Mouse (Mus musculus) forebrain, postnatal 0 days (tissue): ENCODE data around the gene Tmem176a. TPM values are rescaled to one million over a fixed set of nuclear protein-coding genes. Genes with fewer than 3 reads are reported as not detected.

Source experiments
- ATAC-seq: fragments of 200-750 bp; cut with Nextera tagmentation; 2 replicates; pipeline ENCODE4 v1.8.0; 2017; ENCODE audit warnings: mild to moderate bottlenecking, moderate library complexity
- DNase-seq: peaks from one replicate; pipeline ENCODE4 v3.0.0-alpha.2; 2015
- H3K27ac ChIP-seq: fragments of 300-500 bp; sonication (generic); 2 replicates; pipeline ENCODE4 v1.5.1; 2014; ENCODE audit warnings: low read depth, mild to moderate bottlenecking, antibody characterized with exemption, low read length, moderate library complexity, mixed read lengths
- H3K27me3 ChIP-seq: fragments of 300-500 bp; sonication (generic); 2 replicates; pipeline ENCODE4 v1.6.1; 2014; ENCODE audit warnings: mild to moderate bottlenecking, low read length, mixed read lengths; ENCODE audit not compliant: insufficient read depth
- H3K36me3 ChIP-seq: fragments of 300-500 bp; sonication (generic); 2 replicates; pipeline ENCODE4 v1.6.1; 2014; ENCODE audit warnings: mild to moderate bottlenecking, moderate library complexity; ENCODE audit not compliant: insufficient read depth
- H3K4me1 ChIP-seq: fragments of 300-500 bp; sonication (generic); 2 replicates; pipeline ENCODE4 v1.6.1; 2014; ENCODE audit warnings: antibody characterized with exemption; ENCODE audit not compliant: insufficient read depth
- H3K4me2 ChIP-seq: fragments of 300-500 bp; sonication (generic); 2 replicates; pipeline ENCODE4 v1.6.1; 2014; ENCODE audit warnings: low read depth, mild to moderate bottlenecking, moderate library complexity
- H3K4me3 ChIP-seq: fragments of 300-500 bp; sonication (generic); 2 replicates; pipeline ENCODE4 v1.5.1; 2014; ENCODE audit warnings: low read depth, low read length, mixed read lengths
- H3K9ac ChIP-seq: fragments of 300-500 bp; sonication (generic); 2 replicates; pipeline ENCODE4 v1.6.1; 2014; ENCODE audit warnings: mild to moderate bottlenecking
- H3K9me3 ChIP-seq: fragments of 300-500 bp; sonication (generic); 2 replicates; pipeline ENCODE4 v1.6.1; 2016; ENCODE audit warnings: low read length
- CTCF ChIP-seq: sonication (generic); IDR thresholded peaks from 2 replicates; pipeline ENCODE4 v1.5.1; 2016; ENCODE audit warnings: antibody characterized with exemption, control low read depth, low read depth
- WGBS: fragments of 180-500 bp; shearing (Covaris S2); extraction: QIAGEN DNeasy Blood & Tissue Kit; methylation state at CpG from one replicate; pipeline ENCODE4 v1.1.7; 2014; 5-methylcytosine and 5-hydroxymethylcytosine counted together
- polyA plus RNA-seq: library from polyadenylated mRNA; unstranded; fragments of >200 nt; fragmentation: Nextera tagmentation; extraction: Ambion mirVana; gene quantifications from 2 replicates; pipeline ENCODE4 v1.2.1, GENCODE M21; 2015
- total RNA-seq: library from RNA; depleted of rRNA; stranded (reverse); fragments of >200 nt; gene quantifications from 2 replicates; pipeline ENCODE4 v1.2.3, GENCODE M21; 2014

The Tmem176a gene
- total and polyA plus RNA-seq, 2 experiments from 2014 or later = 19.7 to 24.5 TPM

GRCm38 (mm10) chr6:48867158-48867557, 26.4 kb downstream of the Tmem176a start:
- WGBS = 41% methylated on average over 4 of the region's 4 CpGs
- no peak overlapping the region for H3K27ac ChIP-seq
- no peaks in the 10 kb centered on the region for H3K9me3 ChIP-seq
- H3K36me3 ChIP-seq = no peaks in the 10 kb centered on the region
- ATAC-seq (peak; percentile 14; the same call in 1 of the 2 replicates), DNase-seq (no peak)
- H3K4me1 ChIP-seq = no peaks in the 10 kb centered on the region
- no peak overlapping the region for H3K4me3 ChIP-seq
- no peak overlapping the region for H3K9ac ChIP-seq
- no peak for TF ChIP-seq CTCF
- no peak overlapping the region for H3K4me2 ChIP-seq
- H3K27me3 ChIP-seq = no peaks in the 10 kb centered on the region; the same call in 1 of the 2 replicates

GRCm38 (mm10) chr6:48869774-48870173, 29.1 kb downstream of the Tmem176a start:
- Histone ChIP-seq H3K36me3 (no peaks in the 10 kb centered on the region), H3K4me2 (no peak overlapping the region), H3K27me3 (no peaks in the 10 kb centered on the region), H3K27ac (no peak overlapping the region), H3K4me1 (no peaks in the 10 kb centered on the region), H3K9ac (no peak overlapping the region), H3K4me3 (no peak overlapping the region), H3K9me3 (no peaks in the 10 kb centered on the region)
- TF ChIP-seq CTCF = no peak
- WGBS = 80% methylated on average over 2 of the region's 2 CpGs
- DNase-seq (no peak), ATAC-seq (no peak; the same call in 1 of the 2 replicates)

- TF ChIP-seq CTCF = no peak
- Histone ChIP-seq H3K4me2 (no peak within 1 kb of the TSS), H3K36me3 (no peaks in the 10 kb centered on the region), H3K27ac (no peak within 1 kb of the TSS), H3K9me3 (no peaks in the 10 kb centered on the region), H3K4me3 (no peak within 1 kb of the TSS), H3K27me3 (no peaks in the 10 kb centered on the region), H3K4me1 (no peaks in the 10 kb centered on the region), H3K9ac (no peak within 1 kb of the TSS)
- no peak for ATAC-seq
- WGBS = 92% methylated on average over 5 of the region's 5 CpGs
- DNase-seq = no peak
These were observed 31.9 kb downstream of the Tmem176a start, which contains the start of gene Aoc1 for GRCm38 (mm10) chr6:48872596-48872995. Gene Aoc1 (plus strand): TSS chr6:48872896.

- Histone ChIP-seq H3K4me3 (no peak overlapping the region), H3K9me3 (no peaks in the 10 kb centered on the region), H3K4me2 (no peak overlapping the region), H3K36me3 (no peaks in the 10 kb centered on the region), H3K9ac (no peak overlapping the region), H3K4me1 (no peaks in the 10 kb centered on the region), H3K27me3 (no peaks in the 10 kb centered on the region), H3K27ac (no peak overlapping the region)
- WGBS = 84% methylated on average over 4 of the region's 4 CpGs
- no peak for TF ChIP-seq CTCF
- ATAC-seq = no peak
- no peak for DNase-seq
These were observed 33.9 kb downstream of the Tmem176a start for GRCm38 (mm10) chr6:48874576-48874975.

- no peaks in the 10 kb centered on the region for H3K27me3 ChIP-seq
- no peak for ATAC-seq
- H3K4me3 ChIP-seq = no peak overlapping the region
- no peak for TF ChIP-seq CTCF
- no peak overlapping the region for H3K27ac ChIP-seq
- no peaks in the 10 kb centered on the region for H3K4me1 ChIP-seq
- no peaks in the 10 kb centered on the region for H3K36me3 ChIP-seq
- H3K9me3 ChIP-seq = no peaks in the 10 kb centered on the region
- no peak overlapping the region for H3K9ac ChIP-seq
- WGBS = 79% methylated on average over 6 of the region's 6 CpGs
- no peak overlapping the region for H3K4me2 ChIP-seq
- no peak for DNase-seq
These were observed 34.8 kb downstream of the Tmem176a start for GRCm38 (mm10) chr6:48875515-48875914.

DNA sequence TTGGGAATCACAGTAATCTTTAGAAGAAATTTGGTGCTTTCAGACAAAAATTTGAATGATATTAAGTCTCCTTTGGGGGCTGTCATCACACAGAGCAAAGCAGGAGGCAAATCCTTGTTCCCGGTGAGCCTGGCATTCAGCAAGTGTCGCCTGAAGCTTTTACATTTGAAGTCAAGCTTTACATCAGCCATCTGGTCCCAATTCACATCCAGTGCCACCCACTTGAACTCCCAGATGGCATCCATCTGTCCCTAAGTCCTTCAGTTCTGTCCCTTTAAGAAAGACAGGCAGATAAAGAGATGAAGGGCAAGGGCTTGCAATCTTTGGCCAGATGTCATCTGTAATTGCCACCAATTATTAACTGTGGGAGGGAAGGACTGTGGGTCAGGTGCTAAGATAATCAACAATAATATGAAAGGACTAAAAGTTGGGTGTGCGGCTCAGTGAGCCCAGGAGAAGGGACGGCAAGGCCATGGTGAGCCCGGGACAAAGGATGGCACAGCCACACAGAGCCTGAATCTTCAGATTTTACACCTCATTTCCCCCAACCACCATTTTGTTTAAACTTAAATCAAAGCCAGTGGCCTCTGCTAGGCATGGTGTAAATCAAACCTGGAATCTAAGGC, 35.9 kb downstream of the Tmem176a start:
- H3K4me2 ChIP-seq = no peak overlapping the region
- no peak overlapping the region for H3K27ac ChIP-seq
- H3K27me3 ChIP-seq = no peaks in the 10 kb centered on the region
- H3K9me3 ChIP-seq = no peaks in the 10 kb centered on the region
- ATAC-seq = no peak
- no peaks in the 10 kb centered on the region for H3K4me1 ChIP-seq
- TF ChIP-seq CTCF = no peak
- H3K4me3 ChIP-seq = no peak overlapping the region
- H3K36me3 ChIP-seq = no peaks in the 10 kb centered on the region
- WGBS = 35% methylated on average over 5 of the region's 5 CpGs
- H3K9ac ChIP-seq = no peak overlapping the region
- no peak for DNase-seq

DNA sequence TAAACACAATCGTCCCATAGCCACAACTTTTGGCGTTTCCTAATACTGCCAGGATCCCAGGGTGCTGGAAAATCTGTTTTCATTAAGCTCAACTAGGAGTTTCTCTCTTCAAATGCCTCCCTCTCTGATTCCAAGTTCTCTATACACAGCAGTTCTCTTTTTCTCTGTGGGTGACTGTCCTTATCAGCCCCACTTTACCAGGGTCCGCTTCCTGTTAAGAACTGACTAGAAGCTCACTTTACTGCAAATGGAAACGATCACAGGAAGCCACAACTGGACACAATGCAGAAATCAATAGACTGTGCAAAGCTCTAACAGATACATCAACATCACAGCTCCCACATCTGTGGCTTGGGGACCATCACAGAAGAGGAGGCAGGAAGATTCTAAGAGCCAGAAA, 53.5 kb downstream of the Tmem176a start:
- 53% methylated on average over 4 of the region's 4 CpGs for WGBS
- no peak overlapping the region for H3K27ac ChIP-seq
- no peak overlapping the region for H3K4me2 ChIP-seq
- no peaks in the 10 kb centered on the region for H3K4me1 ChIP-seq
- no peak overlapping the region for H3K4me3 ChIP-seq
- ATAC-seq (no peak), DNase-seq (no peak)
- no peak for TF ChIP-seq CTCF
- no peaks in the 10 kb centered on the region for H3K27me3 ChIP-seq
- H3K36me3 ChIP-seq = no peaks in the 10 kb centered on the region
- no peaks in the 10 kb centered on the region for H3K9me3 ChIP-seq
- H3K9ac ChIP-seq = no peak overlapping the region
